Comparison of ENCODE assay signal across 11 mouse cellular contexts in the genomic region with DNA sequence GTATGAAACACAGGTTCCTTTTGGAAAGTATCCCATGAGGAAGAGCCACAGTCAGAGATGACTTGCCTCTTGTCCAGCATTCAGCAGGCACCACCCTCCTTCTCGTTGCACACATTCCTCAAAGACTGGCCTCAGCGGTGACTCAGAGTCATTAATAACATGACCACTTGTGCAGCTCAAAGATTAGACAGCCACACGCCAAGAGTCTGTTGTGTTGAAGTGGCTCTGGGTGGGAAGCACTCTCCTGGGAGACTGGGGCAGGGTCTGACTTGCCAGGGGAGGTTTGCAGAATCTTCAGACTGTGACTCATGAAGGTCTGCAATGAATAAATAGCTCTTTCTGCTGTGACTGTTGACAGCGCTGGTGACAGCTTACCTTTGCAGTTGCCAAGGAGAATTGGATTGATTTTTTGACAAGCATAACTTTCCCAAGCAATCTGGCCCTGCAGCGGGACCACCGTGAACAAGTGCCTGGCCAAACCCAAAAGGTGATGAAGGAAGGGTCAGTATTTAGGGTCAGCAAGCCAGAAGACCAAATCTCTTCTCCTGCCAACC.
DNase-seq lines count a peak whose midpoint lies in the region; ATAC-seq and TF ChIP-seq lines count a peak whose summit lies in the region.
"Had no signal": no experiment of that assay in that cellular context is flagged by ENCODE, and none has a peak within 500 bp of the region (broad histone marks: within the 10 kb centered on the region; RNA-seq: fewer than 3 reads in every experiment).

No protein-coding gene starts in this region.

- peaks cover 31% of the 10 kb centered on the region for H3K4me1 ChIP-seq in kidney, postnatal 0 days (replicated peaks; ENCODE audit: insufficient read depth, low read length)
- H3K4me1 ChIP-seq in stomach, embryonic 14.5 days (ENCODE audit: control insufficient read depth, insufficient read depth, low read length): peaks cover 25% of the 10 kb centered on the region

- intact Hi-C loops in heart, postnatal 10 days (cut with DNase I): no loop called here

- no peaks in the 10 kb centered on the region for H3K36me3 ChIP-seq in kidney, postnatal 0 days (ENCODE audit: insufficient read depth, low read length)
- H3K36me3 ChIP-seq in stomach, embryonic 14.5 days (ENCODE audit: control insufficient read depth, insufficient read depth, low read length): no peaks in the 10 kb centered on the region
- H3K36me3 ChIP-seq: forebrain, embryonic 15.5 days had no signal

- peak overlapping the region; percentile 42; the same call in 1 of the 2 replicates for H3K27ac ChIP-seq in kidney, postnatal 0 days
- H3K27ac ChIP-seq in stomach, embryonic 14.5 days (ENCODE audit: low read length): 0 out of 2 replicates have a peak overlapping the region, but pooled peaks have one; percentile 10
- H3K27ac ChIP-seq: forebrain, embryonic 15.5 days; layer of hippocampus, adult 2 months; liver, embryonic 14.5 days had no signal

- DNase-seq in kidney, postnatal 0 days (ENCODE audit: low spot score): peak; percentile 71
- DNase-seq in kidney, postnatal 36 days: no peak
- peak; percentile 62 for DNase-seq in embryo, embryonic 10 days (ENCODE audit: low spot score)
- DNase-seq in heart, postnatal 10 days: peak; percentile 72
- DNase-seq in c-Kit-positive CD71-positive TER-119-positive erythroid progenitor cells, embryonic 14.5 days (ENCODE audit: low spot score): no peak
- DNase-seq in lung, postnatal 25 days (ENCODE audit: low spot score): no peak

- no peaks in the 10 kb centered on the region for H3K9me3 ChIP-seq in kidney, postnatal 0 days (replicated peaks; ENCODE audit: low read length)
- no peaks in the 10 kb centered on the region for H3K9me3 ChIP-seq in stomach, embryonic 14.5 days (ENCODE audit: control insufficient read depth, low read depth, low read length)
- H3K9me3 ChIP-seq: forebrain, embryonic 15.5 days had no signal

- H3K4me2 ChIP-seq in kidney, postnatal 0 days (ENCODE audit: low read length): no peak overlapping the region
- no peak overlapping the region for H3K4me2 ChIP-seq in stomach, embryonic 14.5 days (replicated peaks; ENCODE audit: low read depth, low read length)
- H3K4me2 ChIP-seq: forebrain, embryonic 15.5 days had no signal

- H3K9ac ChIP-seq in kidney, postnatal 0 days (ENCODE audit: low read depth, low read length): no peak overlapping the region
- no peak overlapping the region for H3K9ac ChIP-seq in stomach, embryonic 14.5 days (replicated peaks; ENCODE audit: low read depth, low read length)
- H3K9ac ChIP-seq: forebrain, embryonic 15.5 days; liver, embryonic 14.5 days had no signal

- H3K27me3 ChIP-seq in kidney, postnatal 0 days (ENCODE audit: insufficient read depth, low read length): no peaks in the 10 kb centered on the region
- no peaks in the 10 kb centered on the region for H3K27me3 ChIP-seq in stomach, embryonic 14.5 days (ENCODE audit: control insufficient read depth, insufficient read depth, low read length)
- H3K27me3 ChIP-seq: forebrain, embryonic 15.5 days had no signal

- ATAC-seq in kidney, postnatal 0 days (replicated peaks; ENCODE audit: low FRiP score, low read depth): peak; percentile 74; the same call in 1 of the 2 replicates
- peak; percentile 74 for ATAC-seq in stomach, embryonic 14.5 days (ENCODE audit: insufficient number of reproducible peaks, insufficient read depth, low FRiP score, low read depth)
- no peak for ATAC-seq in frontal cortex, adult (ENCODE audit: low TSS enrichment)
- ATAC-seq: forebrain, embryonic 15.5 days had no signal

- no peak overlapping the region for H3K4me3 ChIP-seq in kidney, postnatal 0 days (replicated peaks; ENCODE audit: low read depth, low read length)
- no peak overlapping the region for H3K4me3 ChIP-seq in stomach, embryonic 14.5 days (ENCODE audit: low read depth, low read length)
- H3K4me3 ChIP-seq: forebrain, embryonic 15.5 days; layer of hippocampus, adult 2 months had no signal

- WGBS in kidney, postnatal 0 days: 28% methylated on average over 6 of the region's 6 CpGs
- WGBS in stomach, embryonic 14.5 days: 27% methylated on average over 6 of the region's 6 CpGs

- no peak for TF ChIP-seq CTCF in kidney, postnatal 0 days (IDR thresholded peaks at IDR 0.05; ENCODE audit: low read depth)

Comparison
In these comparisons a context has a peak if more than half of its experiments do, and no peak if none do; other contexts are left out.
1. DNase-seq: peak in kidney, postnatal 0 days (single experiment), embryo, embryonic 10 days (single experiment) and heart, postnatal 10 days (2 of 2); none in kidney, postnatal 36 days (0 of 2), c-Kit-positive CD71-positive TER-119-positive erythroid progenitor cells, embryonic 14.5 days (single experiment) and lung, postnatal 25 days (single experiment).